Mouse (Mus musculus) bone marrow, adult 2 months (tissue): ENCODE measurements around the gene Ptchd4.

Experiments
- CTCF ChIP-seq: fragments of 200-500 bp; IDR thresholded peaks from 2 replicates; pipeline ENCODE4 v1.5.1; 2011; ENCODE audit warnings: low read length, control low read depth; ENCODE audit not compliant: control insufficient read depth, insufficient read depth
- POLR2A ChIP-seq: fragments of 200-500 bp; IDR thresholded peaks from 2 replicates; pipeline ENCODE4 v1.6.1; 2011; ENCODE audit warnings: low read depth, mild to moderate bottlenecking, control low read depth, low read length, borderline replicate concordance; ENCODE audit not compliant: control insufficient read depth

DNA sequence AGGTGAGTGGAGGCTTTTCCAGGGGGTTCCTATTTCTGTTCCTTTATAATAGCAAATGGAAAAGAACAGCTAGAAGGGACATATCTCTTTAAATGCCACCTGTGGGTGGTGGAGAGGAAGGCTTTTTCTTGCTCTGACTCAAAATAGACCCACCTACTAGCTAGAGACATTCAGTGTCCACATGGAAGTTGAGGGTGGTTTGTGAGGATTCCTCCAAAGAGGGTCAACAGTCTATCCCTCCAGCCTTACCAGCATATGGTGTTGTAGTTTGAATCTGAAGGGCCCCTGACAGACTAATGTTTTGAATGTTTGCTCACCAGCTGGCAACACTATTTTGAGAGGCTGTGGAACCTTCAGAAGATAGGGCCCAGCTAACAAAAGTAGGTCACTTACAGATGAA is 147.0 kb downstream of the Ptchd4 start:
- TF ChIP-seq CTCF (no peak), POLR2A (no peak)
